Mouse (Mus musculus) stomach, embryonic 15.5 days (tissue): ENCODE data around the gene Epsti1. TPM values are rescaled to one million over a fixed set of nuclear protein-coding genes. Genes with fewer than 3 reads are reported as not detected.

Experiments used
- ATAC-seq: fragments of 200-750 bp; cut with Nextera tagmentation; 2 replicates; pipeline ENCODE4 v1.8.0; 2017; ENCODE audit warnings: low read depth, moderate number of reproducible peaks, moderate TSS enrichment; ENCODE audit not compliant: insufficient read depth, low FRiP score
- H3K27ac ChIP-seq: fragments of 300-500 bp; sonication (generic); 2 replicates; pipeline ENCODE4 v1.5.1; 2015; ENCODE audit warnings: mild to moderate bottlenecking, inconsistent platforms
- H3K27me3 ChIP-seq: fragments of 300-500 bp; sonication (generic); replicated peaks from 2 replicates; pipeline ENCODE4 v1.6.1; 2015; ENCODE audit warnings: inconsistent platforms
- H3K36me3 ChIP-seq: fragments of 300-500 bp; sonication (generic); 2 replicates; pipeline ENCODE4 v1.6.1; 2015; ENCODE audit warnings: inconsistent platforms
- H3K4me1 ChIP-seq: fragments of 300-500 bp; sonication (generic); 2 replicates; pipeline ENCODE4 v1.6.1; 2015; ENCODE audit warnings: inconsistent platforms
- H3K4me2 ChIP-seq: fragments of 300-500 bp; sonication (generic); 2 replicates; pipeline ENCODE4 v1.6.1; 2015; ENCODE audit warnings: mild to moderate bottlenecking, inconsistent platforms
- H3K4me3 ChIP-seq: fragments of 300-500 bp; sonication (generic); replicated peaks from 2 replicates; pipeline ENCODE4 v1.5.1; 2015; ENCODE audit warnings: inconsistent platforms
- H3K9ac ChIP-seq: fragments of 300-500 bp; sonication (generic); 2 replicates; pipeline ENCODE4 v1.6.1; 2015; ENCODE audit warnings: inconsistent platforms
- H3K9me3 ChIP-seq: fragments of 300-500 bp; sonication (generic); 2 replicates; pipeline ENCODE4 v1.6.1; 2016; ENCODE audit warnings: inconsistent platforms
- WGBS: fragments of 180-500 bp; shearing (Covaris S2); methylation state at CpG from one replicate; pipeline ENCODE4 v1.1.7; 2015; 5-methylcytosine and 5-hydroxymethylcytosine counted together
- polyA plus RNA-seq: library from polyadenylated mRNA; unstranded; fragments of >200 nt; fragmentation: Nextera tagmentation; extraction: Ambion mirVana; gene quantifications from 2 replicates; pipeline ENCODE4 v1.2.1, GENCODE M21; 2015

The Epsti1 gene
- polyA plus RNA-seq, 1 experiment from 2014 or later: 2.6 TPM

DNA sequence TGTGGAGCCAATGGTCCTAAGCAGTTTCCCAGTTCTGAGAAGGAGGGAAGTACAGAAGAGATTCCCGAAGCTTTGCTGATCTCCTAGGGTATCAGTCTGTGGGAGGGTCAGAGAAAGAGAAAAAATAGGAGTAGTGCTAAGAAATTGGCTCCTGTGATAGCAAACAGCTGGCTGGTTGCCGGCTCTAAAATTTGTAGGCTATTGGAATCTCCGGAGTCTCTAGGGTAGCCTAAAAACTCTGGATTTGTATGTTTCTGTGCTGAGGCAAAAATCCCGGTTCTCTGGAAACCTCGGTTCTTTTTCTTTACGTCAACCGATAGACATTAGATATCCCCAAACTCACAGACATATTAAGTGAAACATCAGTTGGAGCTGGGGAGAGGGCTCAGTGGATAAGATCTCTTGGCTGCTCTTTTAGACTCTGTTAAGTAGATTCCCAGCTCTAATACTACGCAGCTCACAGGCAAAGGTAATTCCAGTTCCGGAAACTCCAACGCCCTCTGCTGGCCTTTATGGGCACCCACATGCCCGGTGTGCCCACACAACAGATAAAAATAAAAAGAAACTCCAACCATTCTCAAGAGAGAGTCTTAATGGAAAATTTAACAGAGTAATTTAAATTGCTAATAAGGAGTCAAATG, 138.0 kb downstream of the Epsti1 start:
- H3K4me2 ChIP-seq: no peak overlapping the region
- H3K9me3 ChIP-seq: no peaks in the 10 kb centered on the region
- WGBS: 67% methylated on average over 11 of the region's 11 CpGs
- H3K27ac ChIP-seq: no peak overlapping the region
- no peak overlapping the region for H3K4me3 ChIP-seq
- ATAC-seq: no peak
- no peaks in the 10 kb centered on the region for H3K4me1 ChIP-seq
- H3K27me3 ChIP-seq: no peaks in the 10 kb centered on the region
- H3K9ac ChIP-seq: no peak overlapping the region
- H3K36me3 ChIP-seq: no peaks in the 10 kb centered on the region

DNA sequence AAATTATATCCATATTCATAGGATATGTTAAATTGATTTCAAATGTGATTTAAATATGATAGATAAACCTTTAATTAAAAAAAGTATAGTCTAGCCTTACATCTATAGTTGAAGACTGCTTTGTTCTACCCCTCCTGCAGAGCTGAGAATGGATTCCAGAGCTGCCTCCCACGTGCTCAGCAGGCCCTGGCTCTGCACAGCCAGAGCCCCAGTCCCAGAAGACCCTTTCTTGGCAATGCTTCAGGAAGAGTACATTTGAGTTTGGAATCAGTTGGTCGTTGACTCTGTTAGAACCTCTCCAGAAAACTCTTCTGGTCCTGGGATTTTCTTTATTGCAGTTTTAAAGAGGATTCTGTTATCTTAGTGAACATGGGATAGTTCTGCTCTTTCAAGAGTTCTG, 139.0 kb downstream of the Epsti1 start:
- H3K9me3 ChIP-seq: no peaks in the 10 kb centered on the region
- H3K27ac ChIP-seq: no peak overlapping the region
- ATAC-seq: no peak
- no peak overlapping the region for H3K4me2 ChIP-seq
- no peaks in the 10 kb centered on the region for H3K4me1 ChIP-seq
- no peak overlapping the region for H3K4me3 ChIP-seq
- WGBS: 30% methylated on average over 2 of the region's 2 CpGs
- no peak overlapping the region for H3K9ac ChIP-seq
- H3K36me3 ChIP-seq: no peaks in the 10 kb centered on the region
- no peaks in the 10 kb centered on the region for H3K27me3 ChIP-seq

DNA sequence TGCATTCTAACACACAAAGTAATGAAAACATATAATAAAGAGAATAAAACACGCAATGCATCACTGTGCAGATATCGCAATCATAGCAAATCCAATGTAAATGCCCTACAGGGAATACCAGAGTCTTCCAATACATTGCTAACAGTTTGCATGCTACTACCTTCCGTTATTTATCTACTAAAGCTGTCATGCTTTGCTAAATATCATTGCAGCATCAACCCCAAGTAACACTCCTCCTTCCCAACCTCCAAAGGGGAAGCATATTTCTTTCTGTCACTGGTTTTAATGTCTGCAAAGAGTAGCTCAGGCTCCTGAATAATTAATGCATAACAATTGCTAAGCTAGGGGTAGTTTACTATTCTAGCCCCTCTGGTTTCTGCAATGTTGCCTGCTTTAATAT, 144.2 kb downstream of the Epsti1 start:
- H3K27ac ChIP-seq: no peak overlapping the region
- no peak overlapping the region for H3K4me2 ChIP-seq
- no peak for ATAC-seq
- H3K4me3 ChIP-seq: no peak overlapping the region
- H3K36me3 ChIP-seq: no peaks in the 10 kb centered on the region
- H3K27me3 ChIP-seq: no peaks in the 10 kb centered on the region
- H3K4me1 ChIP-seq: no peaks in the 10 kb centered on the region
- H3K9ac ChIP-seq: no peak overlapping the region
- H3K9me3 ChIP-seq: no peaks in the 10 kb centered on the region
- 89% methylated on average over 3 of the region's 3 CpGs for WGBS

DNA sequence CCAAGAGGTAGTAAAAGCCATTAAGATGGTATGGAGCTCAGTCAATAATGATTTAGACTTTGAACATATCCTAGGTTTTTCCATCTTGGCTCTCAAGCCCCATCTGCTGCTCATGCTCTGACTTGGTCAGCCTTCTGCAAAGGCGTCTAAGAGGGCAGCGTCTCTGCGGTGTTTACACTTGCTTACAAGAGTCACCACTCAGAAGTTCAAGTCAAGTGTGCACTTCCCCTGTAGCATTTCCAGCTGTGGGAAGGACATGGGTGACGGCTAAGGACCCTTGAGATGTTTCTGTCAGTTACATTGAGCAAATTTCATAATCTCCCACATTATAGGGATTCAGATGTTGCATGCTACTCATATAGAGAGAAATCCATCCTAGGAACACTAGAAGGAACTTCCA, 144.6 kb downstream of the Epsti1 start:
- ATAC-seq: no peak
- Histone ChIP-seq H3K36me3 (no peaks in the 10 kb centered on the region), H3K4me2 (no peak overlapping the region), H3K27me3 (no peaks in the 10 kb centered on the region), H3K9me3 (no peaks in the 10 kb centered on the region), H3K9ac (no peak overlapping the region), H3K4me3 (no peak overlapping the region), H3K4me1 (no peaks in the 10 kb centered on the region), H3K27ac (no peak overlapping the region)
- 63% methylated on average over 4 of the region's 4 CpGs for WGBS

Other genes with a start within 250 kb of the Epsti1 start
- gene Dnajc15, start 29.1 kb upstream of the Epsti1 start, polyA plus RNA-seq: 92.3 and 94.8 TPM in 2 replicates
- gene Fam216b, start 184.8 kb downstream of the Epsti1 start, polyA plus RNA-seq: not detected in 2 replicates